Mouse (Mus musculus): ENCODE measurements around the gene Ackr2.

DNA sequence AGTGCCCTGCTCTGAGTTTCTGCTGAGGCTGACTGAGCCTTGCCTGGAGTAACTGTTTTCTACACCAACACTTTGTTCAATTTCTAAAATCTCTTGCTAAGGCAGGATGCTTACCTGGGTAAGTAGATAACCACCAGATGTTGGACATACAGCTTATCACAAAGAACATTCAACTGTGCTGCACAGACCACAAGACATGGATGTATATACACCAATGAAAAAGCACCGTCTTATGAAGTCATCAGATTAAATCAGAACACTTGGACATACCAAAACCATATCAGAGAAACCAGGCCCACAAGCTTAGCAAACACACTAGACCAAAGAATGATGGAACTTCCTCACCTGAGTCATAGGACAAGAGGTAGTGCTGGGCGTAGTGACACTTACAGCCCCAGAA is 38.8 kb upstream of the Ackr2 start:
- TF ChIP-seq CTCF (IDR thresholded peaks at IDR 0.05 in 2 of 3, conservative IDR thresholded peaks at IDR 0.05 in 1 of 3; ENCODE audit: control insufficient read depth in 1 of 3, insufficient read depth in 1 of 3, low read depth in 2 of 3, low read length in 3 of 3, poor library complexity in 1 of 3, severe bottlenecking in 1 of 3) (no peak), NRF1 (IDR thresholded peaks at IDR 0.05; ENCODE audit: insufficient read depth, low read depth, low read length, poor library complexity, severe bottlenecking) (no peak), EP300 (IDR thresholded peaks at IDR 0.05; ENCODE audit: low read depth in 1 of 2, low read length in 2 of 2) (peak; percentile 40 to 47; a peak in 3 of 4 replicates), GATA1 (IDR thresholded peaks at IDR 0.05; ENCODE audit: low read depth, low read length) (peak; percentile 55; the same call in 1 of the 2 replicates), POLR2A (IDR thresholded peaks at IDR 0.05; ENCODE audit: control insufficient read depth in 1 of 2, insufficient read depth in 1 of 2, low read depth in 1 of 2, low read length in 2 of 2, poor library complexity in 1 of 2) (no peak), KAT2A (conservative IDR thresholded peaks at IDR 0.05; ENCODE audit: low read depth, low read length) (no peak), TCF12 (IDR thresholded peaks at IDR 0.05; ENCODE audit: low read depth, low read length) (peak; percentile 23; the same call in 1 of the 2 replicates), ZNF384 (IDR thresholded peaks at IDR 0.05; ENCODE audit: low read depth, low read length) (no peak), GABPA (IDR thresholded peaks at IDR 0.05; ENCODE audit: low read depth, low read length) (no peak)

Measured in MEL (cell line).